Mouse (Mus musculus) lung, adult 2 months (tissue): Measurements from ENCODE around the gene Taf1.

Source experiments
- CTCF ChIP-seq: fragments of 200-500 bp; IDR thresholded peaks from 2 replicates; pipeline ENCODE4 v1.5.1; 2011; ENCODE audit warnings: mild to moderate bottlenecking, low read length, control low read depth; ENCODE audit not compliant: insufficient read depth
- POLR2A ChIP-seq: fragments of 200-500 bp; IDR thresholded peaks from 2 replicates; pipeline ENCODE4 v1.6.1; 2011; ENCODE audit warnings: low read depth, mild to moderate bottlenecking, control low read depth, low read length, borderline replicate concordance; ENCODE audit errors: extremely low read depth

DNA sequence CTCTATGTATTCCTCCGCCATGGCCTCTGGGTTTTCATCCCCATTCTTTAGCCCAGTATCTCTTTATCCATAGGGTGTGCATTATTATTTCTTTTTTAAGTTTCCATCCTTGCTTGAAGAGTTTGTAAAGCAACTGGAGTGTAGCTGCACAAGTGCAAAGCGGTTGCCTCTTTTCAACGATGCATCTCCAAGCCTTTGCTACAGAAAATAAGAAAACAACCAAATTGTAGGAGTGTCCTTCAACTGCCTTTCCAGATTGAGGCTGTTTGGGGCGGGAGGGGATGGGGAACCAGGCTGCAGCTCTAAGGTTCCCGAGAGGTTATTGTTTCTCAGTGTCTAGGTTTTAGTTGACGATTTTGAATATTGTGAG, 108.6 kb downstream of the Taf1 start:
- TF ChIP-seq CTCF (no peak), POLR2A (no peak)
